Mouse (Mus musculus): ENCODE results near the gene Gm9945. TPM values are rescaled to one million over a fixed set of nuclear protein-coding genes. Genes with fewer than 3 reads are reported as not detected.

Gm9945 gene
- polyA plus RNA-seq, 1 experiment = not detected

DNA sequence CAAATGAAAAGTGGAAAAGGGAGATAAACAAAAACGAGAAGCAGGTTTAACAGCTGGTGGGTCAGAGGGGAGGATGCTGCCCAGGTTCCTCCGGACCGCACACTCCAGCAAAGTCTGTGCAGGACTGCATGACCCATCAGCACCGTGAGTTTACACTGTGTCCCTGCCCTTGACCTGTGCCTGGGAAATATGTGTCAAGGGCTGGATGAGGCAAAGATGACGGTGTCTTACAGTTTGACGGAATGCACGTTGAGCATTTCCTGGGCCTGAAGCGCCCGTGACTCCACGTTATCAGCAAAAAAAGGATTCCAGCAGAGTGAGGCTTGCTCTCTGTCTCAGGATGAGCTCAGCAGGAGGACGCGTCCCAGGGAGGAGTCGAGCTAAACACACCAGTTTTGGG is 34.4 kb upstream of the Gm9945 start:
- no peak overlapping the region for H3K4me3 ChIP-seq (ENCODE audit: insufficient read depth, low read length)
- H3K27ac ChIP-seq (ENCODE audit: insufficient read depth, low read length) = no peak overlapping the region
- no peaks in the 10 kb centered on the region for H3K4me1 ChIP-seq (ENCODE audit: control insufficient read depth, insufficient read depth, low read length)
- TF ChIP-seq CTCF (IDR thresholded peaks at IDR 0.05; ENCODE audit: borderline replicate concordance, insufficient read depth, low read length) (no peak), POLR2A (IDR thresholded peaks at IDR 0.05; ENCODE audit: low read depth, low read length) (no peak)

DNA sequence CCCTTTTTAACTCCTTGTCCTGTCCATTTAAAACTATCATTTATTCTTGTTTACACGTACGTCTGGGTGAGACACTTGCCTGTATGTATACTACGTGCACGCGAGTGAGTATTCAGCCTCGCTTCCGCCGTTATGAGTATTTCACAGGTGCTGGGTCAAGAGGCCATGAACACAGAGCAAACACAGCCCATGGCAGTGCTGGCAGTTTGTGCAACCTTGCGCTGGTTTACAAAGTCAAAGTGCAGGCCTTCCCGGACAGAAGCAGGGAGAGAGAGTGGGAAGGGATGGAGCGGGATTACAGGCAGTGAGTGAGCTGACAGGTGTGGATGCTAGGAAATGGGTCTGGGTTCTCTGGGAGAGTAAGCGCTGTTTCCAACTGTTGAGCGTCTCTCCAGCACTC is 33.8 kb upstream of the Gm9945 start:
- TF ChIP-seq CTCF (IDR thresholded peaks at IDR 0.05; ENCODE audit: borderline replicate concordance, insufficient read depth, low read length) (no peak), POLR2A (IDR thresholded peaks at IDR 0.05; ENCODE audit: low read depth, low read length) (no peak)
- Histone ChIP-seq H3K4me1 (ENCODE audit: control insufficient read depth, insufficient read depth, low read length) (no peaks in the 10 kb centered on the region), H3K27ac (ENCODE audit: insufficient read depth, low read length) (no peak overlapping the region), H3K4me3 (ENCODE audit: insufficient read depth, low read length) (no peak overlapping the region)

DNA sequence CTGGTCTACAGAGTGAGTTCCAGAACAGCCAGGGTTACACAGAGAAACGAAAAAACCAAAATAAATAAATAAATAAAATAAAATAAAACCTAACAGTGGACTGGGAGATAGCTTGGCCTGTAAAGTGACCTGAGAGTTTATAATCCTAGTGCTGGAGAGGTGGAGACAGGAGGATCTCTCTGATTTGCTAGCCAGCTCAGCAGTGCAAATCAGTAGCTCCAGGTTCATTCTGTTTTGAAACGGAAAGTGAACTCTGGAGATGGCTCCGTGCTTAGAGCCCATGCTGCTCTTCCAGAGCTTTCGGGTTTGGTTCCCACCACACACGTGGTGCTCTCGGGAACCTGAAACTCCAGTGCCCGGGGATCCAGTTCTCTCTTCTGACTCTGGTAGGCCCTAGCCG is 32.0 kb upstream of the Gm9945 start:
- no peaks in the 10 kb centered on the region for H3K4me1 ChIP-seq (ENCODE audit: control insufficient read depth, insufficient read depth, low read length)
- H3K4me3 ChIP-seq (ENCODE audit: insufficient read depth, low read length) = no peak overlapping the region
- H3K27ac ChIP-seq (ENCODE audit: insufficient read depth, low read length) = no peak overlapping the region
- TF ChIP-seq POLR2A (IDR thresholded peaks at IDR 0.05; ENCODE audit: low read depth, low read length) (no peak), CTCF (IDR thresholded peaks at IDR 0.05; ENCODE audit: borderline replicate concordance, insufficient read depth, low read length) (no peak)

- Histone ChIP-seq H3K4me1 (ENCODE audit: control insufficient read depth, insufficient read depth, low read length) (no peaks in the 10 kb centered on the region), H3K4me3 (ENCODE audit: insufficient read depth, low read length) (no peak overlapping the region), H3K27ac (ENCODE audit: insufficient read depth, low read length) (no peak overlapping the region)
- TF ChIP-seq POLR2A (IDR thresholded peaks at IDR 0.05; ENCODE audit: low read depth, low read length) = no peak
- no peak for TF ChIP-seq CTCF (IDR thresholded peaks at IDR 0.05; ENCODE audit: borderline replicate concordance, insufficient read depth, low read length)
Measured at GRCm38 (mm10) chr11:53448529-53448928, 31.4 kb upstream of the Gm9945 start.

DNA sequence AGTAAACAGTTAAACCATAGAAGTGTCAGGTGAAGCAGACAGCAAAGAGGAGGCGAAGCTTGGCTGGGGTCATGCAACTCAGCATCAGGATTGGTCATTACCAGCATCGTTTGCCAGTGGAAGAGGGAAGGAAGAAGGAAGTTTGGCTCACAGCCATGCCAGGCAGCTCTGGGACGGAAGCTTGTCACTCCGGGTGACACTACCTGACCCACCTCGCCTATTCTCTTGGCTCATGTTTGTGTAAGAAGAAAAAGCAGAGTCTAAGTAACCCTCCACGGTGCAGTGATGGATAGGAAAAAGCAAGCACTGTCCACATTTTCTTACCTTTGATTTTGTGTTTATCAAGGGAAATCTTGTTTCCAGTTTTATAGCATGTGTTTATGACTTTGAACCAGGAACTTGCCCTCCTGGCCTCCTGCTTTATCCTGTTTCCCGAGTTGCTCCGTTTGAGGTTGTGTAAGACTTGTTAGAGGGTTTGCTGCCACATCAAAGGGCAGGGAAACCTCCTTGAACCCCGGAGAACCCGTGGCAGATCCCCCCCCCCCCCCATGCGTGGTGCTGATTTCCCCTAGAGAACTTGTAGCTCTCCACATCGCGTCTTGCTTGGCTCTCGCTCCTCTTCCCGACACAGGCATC is 29.8 kb upstream of the Gm9945 start:
- H3K27ac ChIP-seq (ENCODE audit: insufficient read depth, low read length) = no peak overlapping the region
- no peaks in the 10 kb centered on the region for H3K4me1 ChIP-seq (ENCODE audit: control insufficient read depth, insufficient read depth, low read length)
- H3K4me3 ChIP-seq (ENCODE audit: insufficient read depth, low read length) = no peak overlapping the region
- TF ChIP-seq CTCF (IDR thresholded peaks at IDR 0.05; ENCODE audit: borderline replicate concordance, insufficient read depth, low read length) (no peak), POLR2A (IDR thresholded peaks at IDR 0.05; ENCODE audit: low read depth, low read length) (no peak)

DNA sequence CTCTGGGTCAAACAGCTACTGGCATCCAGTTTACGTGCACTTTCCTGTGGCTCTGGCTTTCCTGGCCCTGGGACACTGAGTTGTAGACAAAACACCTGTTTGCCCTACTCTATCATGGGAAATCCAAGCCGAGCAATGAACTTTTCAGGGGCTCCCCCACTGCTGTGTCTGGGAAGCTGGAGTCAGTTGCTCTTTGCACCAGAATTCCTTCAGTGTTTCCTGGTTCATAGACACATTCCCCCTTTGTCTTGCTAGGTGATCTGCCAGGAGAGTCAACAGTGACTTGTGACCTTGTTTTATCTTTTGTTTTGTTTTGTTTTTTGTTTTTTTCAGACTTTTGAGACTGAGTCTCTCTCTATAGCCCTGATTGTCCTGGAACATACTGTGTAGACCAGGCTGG is 28.6 kb upstream of the Gm9945 start:
- no peak overlapping the region for H3K4me3 ChIP-seq (ENCODE audit: insufficient read depth, low read length)
- no peaks in the 10 kb centered on the region for H3K4me1 ChIP-seq (ENCODE audit: control insufficient read depth, insufficient read depth, low read length)
- no peak overlapping the region for H3K27ac ChIP-seq (ENCODE audit: insufficient read depth, low read length)
- TF ChIP-seq CTCF (IDR thresholded peaks at IDR 0.05; ENCODE audit: borderline replicate concordance, insufficient read depth, low read length) (no peak), POLR2A (IDR thresholded peaks at IDR 0.05; ENCODE audit: low read depth, low read length) (no peak)

DNA sequence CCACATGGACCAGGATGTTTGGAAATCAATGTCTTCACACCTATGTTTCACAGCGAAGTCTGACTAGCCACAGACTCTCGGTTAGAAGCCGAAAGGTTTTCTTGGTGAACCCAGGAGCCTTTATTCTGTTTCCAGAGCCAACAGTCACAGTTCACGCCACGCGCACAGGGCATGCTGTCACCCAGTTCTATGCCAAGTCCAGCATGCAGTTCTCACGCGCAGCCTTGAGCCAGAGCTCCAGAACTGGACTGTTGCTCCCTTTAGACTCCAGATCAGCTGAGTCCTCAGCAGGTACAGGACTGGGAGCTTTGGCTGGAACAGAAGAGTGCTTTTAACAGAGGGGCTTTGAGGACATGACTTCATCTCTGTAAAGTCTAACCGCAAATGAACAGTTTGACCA is 27.6 kb upstream of the Gm9945 start:
- Histone ChIP-seq H3K4me1 (ENCODE audit: control insufficient read depth, insufficient read depth, low read length) (no peaks in the 10 kb centered on the region), H3K27ac (ENCODE audit: insufficient read depth, low read length) (no peak overlapping the region)

GRCm38 (mm10) chr11:53453031-53453430 is 26.9 kb upstream of the Gm9945 start:
- Histone ChIP-seq H3K27ac (ENCODE audit: insufficient read depth, low read length) (no peak overlapping the region), H3K4me3 (ENCODE audit: insufficient read depth, low read length) (no peak overlapping the region), H3K4me1 (ENCODE audit: control insufficient read depth, insufficient read depth, low read length) (no peaks in the 10 kb centered on the region)
- no peak for TF ChIP-seq CTCF (IDR thresholded peaks at IDR 0.05; ENCODE audit: borderline replicate concordance, insufficient read depth, low read length)
- TF ChIP-seq POLR2A (IDR thresholded peaks at IDR 0.05; ENCODE audit: low read depth, low read length) = no peak

More for the DNA sequence above, 27.6 kb upstream of the Gm9945 start:
- no peak overlapping the region for H3K4me3 ChIP-seq (ENCODE audit: insufficient read depth, low read length)
- no peak for TF ChIP-seq POLR2A (IDR thresholded peaks at IDR 0.05; ENCODE audit: low read depth, low read length)
- no peak for TF ChIP-seq CTCF (IDR thresholded peaks at IDR 0.05; ENCODE audit: borderline replicate concordance, insufficient read depth, low read length)

DNA sequence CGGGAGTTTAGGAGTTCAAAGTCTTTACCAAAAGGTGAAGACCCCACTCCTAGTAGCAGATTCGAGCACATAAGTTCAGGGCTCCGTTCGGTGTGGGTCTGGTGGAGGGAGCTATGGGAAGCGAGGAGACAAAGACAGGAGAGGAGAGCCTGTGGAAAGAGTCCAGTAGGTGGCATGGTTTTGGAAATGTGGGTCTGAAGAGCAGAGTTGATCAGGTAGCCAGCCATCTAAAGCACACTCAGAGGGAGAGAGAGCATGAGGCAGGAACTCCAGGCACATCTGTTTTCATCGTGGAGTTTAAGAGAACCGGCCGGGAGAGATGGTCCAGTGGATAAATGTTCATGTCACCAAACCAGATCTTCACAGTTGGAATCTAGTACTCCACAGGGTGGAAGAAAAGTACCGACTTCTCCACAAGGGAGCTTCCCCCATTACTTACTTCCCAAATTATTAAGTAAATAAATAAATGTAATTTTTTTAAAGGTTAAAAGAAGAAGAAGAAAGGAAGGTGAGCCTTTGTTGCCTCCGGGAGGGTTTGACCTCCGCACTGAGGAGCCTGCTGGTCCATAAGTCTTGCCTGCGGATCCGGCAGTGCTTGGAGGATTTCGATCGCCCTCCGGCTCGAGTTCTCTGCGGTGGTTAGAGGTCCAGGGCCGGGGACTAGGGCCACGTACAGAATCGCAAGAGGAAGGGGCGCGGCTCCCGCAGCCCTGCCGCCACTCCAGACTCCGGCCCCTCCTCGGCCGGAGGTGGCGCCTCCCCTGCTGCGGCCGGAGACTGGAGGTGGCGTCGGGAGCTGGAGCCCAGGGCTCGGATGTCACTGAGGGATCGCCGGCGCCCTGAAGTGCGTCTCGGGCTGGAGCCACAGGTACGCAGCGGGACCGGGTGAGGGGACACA is 23.2 kb upstream of the Gm9945 start, which contains the start of the genes Gm10447 and Shroom1:
TSS of gene Gm10447 (minus strand) at position 637 of the 898 bp plus-strand sequence.
TSS of gene Shroom1 (plus strand) at position 732 of the 898 bp plus-strand sequence.
- Histone ChIP-seq H3K4me1 (ENCODE audit: control insufficient read depth, insufficient read depth, low read length) (peaks cover 2% of the 10 kb centered on the region; the same call in 1 of the 2 replicates), H3K4me3 (ENCODE audit: insufficient read depth, low read length) (peak within 1 kb of the TSS; percentile 40), H3K27ac (ENCODE audit: insufficient read depth, low read length) (no peak within 1 kb of the TSS)
- TF ChIP-seq POLR2A (IDR thresholded peaks at IDR 0.05; ENCODE audit: low read depth, low read length) = peak; percentile 79
- no peak for TF ChIP-seq CTCF (IDR thresholded peaks at IDR 0.05; ENCODE audit: borderline replicate concordance, insufficient read depth, low read length)
